Mouse (Mus musculus) liver, embryonic 14.5 days (tissue): Measurements from ENCODE around the gene Catip.

Experiments
- CTCF ChIP-seq: IDR thresholded peaks from 2 replicates; pipeline ENCODE4 v1.5.1; 2016; ENCODE audit warnings: antibody characterized with exemption, low read depth, control low read depth
- EP300 ChIP-seq: IDR thresholded peaks from 2 replicates; pipeline ENCODE4 v1.6.1; 2016; ENCODE audit warnings: antibody characterized with exemption, low read depth

GRCm38 (mm10) chr1:74338013-74338412 lies 23.9 kb upstream of the Catip start:
- TF ChIP-seq CTCF (no peak), EP300 (no peak)
